Mouse (Mus musculus) spleen, adult 18-20 months (tissue): ENCODE measurements around the gene Zbtb11.
"Not testable (repeated sequence)": the region's sequence is repeated elsewhere in the genome, so short reads cannot be mapped to it uniquely, and the experiment has no call there.

Experiments
- DNase-seq, 2 experiments: peaks; one replicate each; pipeline ENCODE4 v3.0.0; 2022; ENCODE audit warnings: mixed read lengths in 2 of 2

Zbtb11 gene

GRCm38 (mm10) chr16:55973431-55974255 lies at the start of gene Zbtb11:
TSS of gene Zbtb11 (plus strand) at chr16:55973883.
- peak; percentile 98 to 99 for DNase-seq

DNA sequence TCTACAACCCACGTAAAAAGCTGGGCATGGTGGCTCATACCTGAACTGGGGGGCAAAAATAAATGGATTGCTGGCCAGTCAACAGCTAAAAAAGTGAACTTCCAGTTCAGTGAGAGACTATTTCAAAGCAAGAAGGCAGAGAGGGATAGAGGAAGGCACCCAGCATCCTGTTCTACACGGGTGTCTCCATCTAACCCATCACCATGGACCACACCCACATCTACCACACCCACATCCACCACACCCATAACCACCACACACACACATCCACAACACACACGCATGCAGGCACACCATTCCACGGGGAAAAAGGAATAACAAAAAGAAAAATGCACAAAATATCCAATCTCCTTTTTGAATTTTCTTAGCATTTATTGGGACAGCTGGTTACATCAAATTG lies 49.7 kb upstream of the Zbtb11 start:
- DNase-seq: no peak

GRCm38 (mm10) chr16:55933681-55934343 lies 39.9 kb upstream of the Zbtb11 start:
- peak; percentile 40 to 57 for DNase-seq

DNA sequence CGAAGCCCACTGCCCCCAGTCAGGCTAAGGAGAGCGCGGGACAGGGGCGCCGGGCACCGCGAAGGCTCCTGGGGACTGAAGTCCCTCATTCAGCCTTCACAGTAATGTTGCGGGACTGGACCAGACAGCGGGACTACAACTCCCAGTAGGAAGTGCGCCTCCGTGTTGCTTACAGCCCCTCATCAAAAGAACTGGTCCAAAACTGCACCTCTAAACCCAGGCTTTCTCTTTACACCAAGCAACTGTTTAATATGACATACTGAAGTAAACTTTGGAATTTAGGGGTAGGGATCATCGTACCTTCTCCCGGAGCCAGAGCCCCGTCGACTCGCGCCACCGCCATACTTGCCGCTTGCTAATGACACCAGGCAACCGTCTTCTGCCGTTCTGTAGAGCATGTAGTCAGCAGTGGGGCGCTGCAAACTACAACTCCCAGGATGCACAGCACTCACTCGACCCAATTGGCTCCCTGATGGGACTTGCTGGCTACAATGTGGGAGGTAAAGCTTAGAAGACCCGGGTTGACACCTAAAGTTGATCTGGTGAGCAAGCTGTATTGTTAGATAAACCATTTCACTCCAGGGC lies 39.1 kb upstream of the Zbtb11 start, which contains the start of gene Cep97:
Cep97 (minus strand) TSS at position 403 of the 585 bp plus-strand sequence.
- DNase-seq: peak; percentile 83 to 84

GRCm38 (mm10) chr16:55938761-55939160 lies 34.9 kb upstream of the Zbtb11 start:
- DNase-seq: no peak

GRCm38 (mm10) chr16:55939703-55940102 lies 34.0 kb upstream of the Zbtb11 start:
- DNase-seq: no peak

- no peak for DNase-seq
Measured at GRCm38 (mm10) chr16:55940781-55941180, 32.9 kb upstream of the Zbtb11 start.

DNA sequence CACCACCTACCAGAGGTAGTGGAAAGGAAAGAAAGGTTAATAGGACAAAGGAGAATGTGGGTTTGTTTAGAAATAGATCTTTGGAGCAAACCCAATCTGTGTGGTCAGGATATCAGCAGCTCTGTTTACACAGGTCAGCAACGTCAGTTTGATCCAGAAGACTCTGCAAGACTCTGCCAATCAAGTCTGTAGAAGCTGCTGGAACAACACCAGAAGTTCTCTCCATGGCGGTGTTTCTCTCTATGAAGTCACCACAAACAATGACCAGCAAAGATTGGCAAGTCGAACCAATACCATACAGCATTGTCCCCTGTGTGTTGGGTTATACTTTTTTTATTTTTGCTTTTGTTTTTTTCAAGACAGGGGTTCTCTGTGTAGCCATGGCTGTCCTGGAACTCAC lies 26.4 kb upstream of the Zbtb11 start:
- DNase-seq: no peak

- not testable (repeated sequence) for DNase-seq
Measured at GRCm38 (mm10) chr16:55947876-55948410, 25.7 kb upstream of the Zbtb11 start.

- DNase-seq: peak; percentile 72 to 74
Measured at GRCm38 (mm10) chr16:55948963-55949362, 24.7 kb upstream of the Zbtb11 start.

GRCm38 (mm10) chr16:55950462-55950861 lies 23.2 kb upstream of the Zbtb11 start:
- peak in 1 of 2 experiments; percentile 11 for DNase-seq

- DNase-seq: peak in 1 of 2 experiments; percentile 78
Measured at GRCm38 (mm10) chr16:55950946-55951678, 22.6 kb upstream of the Zbtb11 start.

DNA sequence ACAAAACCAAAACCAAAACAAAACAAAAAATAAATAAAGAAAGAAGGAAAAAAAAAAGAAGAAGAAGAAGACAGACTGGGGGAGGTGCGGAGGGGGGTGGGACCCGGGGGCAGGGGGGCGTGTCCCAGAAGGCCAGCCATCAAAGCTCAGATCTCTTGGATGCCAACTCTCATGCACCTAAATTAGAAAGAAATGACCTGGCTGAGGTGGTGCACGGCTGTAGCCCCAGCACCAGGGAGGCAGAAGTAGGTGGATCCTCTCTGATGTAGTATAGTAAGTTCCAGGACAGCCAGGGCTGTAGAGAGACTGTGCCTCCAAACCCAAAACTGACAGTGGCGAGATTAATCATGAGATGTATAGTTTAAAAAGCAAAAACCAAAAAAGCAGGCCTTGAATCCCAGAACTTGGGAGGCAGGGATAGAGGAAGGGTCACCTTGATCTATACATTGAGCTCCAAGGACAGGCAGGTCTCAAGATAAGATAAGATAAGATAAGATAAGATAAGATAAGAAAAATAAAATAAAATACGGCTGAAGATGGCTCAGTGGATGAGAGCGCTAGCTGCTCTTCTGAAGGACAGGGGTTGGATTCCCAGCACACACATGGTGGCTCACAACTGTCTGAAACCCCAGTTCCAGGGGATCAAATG lies 21.9 kb upstream of the Zbtb11 start:
- no peak for DNase-seq

DNA sequence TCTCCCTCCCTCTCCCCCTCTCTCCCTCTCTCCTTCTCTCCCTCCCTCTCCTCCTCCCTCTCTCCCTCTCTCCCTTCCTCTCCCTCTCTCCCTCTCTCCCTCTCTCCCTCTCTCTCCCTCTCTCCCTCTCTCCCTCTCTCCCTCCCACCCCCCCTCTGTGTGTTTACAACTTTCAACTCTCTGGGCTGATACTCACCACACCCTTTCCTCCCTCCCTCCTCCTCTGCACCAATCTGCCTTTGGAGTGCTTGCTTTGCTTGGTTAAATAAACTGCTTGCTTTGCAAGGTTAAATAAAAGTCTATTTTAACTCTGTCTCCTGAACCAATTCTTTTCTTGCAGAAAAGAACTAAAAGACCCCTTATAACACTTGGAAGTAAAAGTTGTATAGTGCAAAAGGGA lies 20.9 kb upstream of the Zbtb11 start:
- no peak for DNase-seq

GRCm38 (mm10) chr16:55954196-55954595 lies 19.5 kb upstream of the Zbtb11 start:
- not testable (repeated sequence) for DNase-seq

GRCm38 (mm10) chr16:55963068-55963467 lies 10.6 kb upstream of the Zbtb11 start:
- not testable (repeated sequence) for DNase-seq

DNA sequence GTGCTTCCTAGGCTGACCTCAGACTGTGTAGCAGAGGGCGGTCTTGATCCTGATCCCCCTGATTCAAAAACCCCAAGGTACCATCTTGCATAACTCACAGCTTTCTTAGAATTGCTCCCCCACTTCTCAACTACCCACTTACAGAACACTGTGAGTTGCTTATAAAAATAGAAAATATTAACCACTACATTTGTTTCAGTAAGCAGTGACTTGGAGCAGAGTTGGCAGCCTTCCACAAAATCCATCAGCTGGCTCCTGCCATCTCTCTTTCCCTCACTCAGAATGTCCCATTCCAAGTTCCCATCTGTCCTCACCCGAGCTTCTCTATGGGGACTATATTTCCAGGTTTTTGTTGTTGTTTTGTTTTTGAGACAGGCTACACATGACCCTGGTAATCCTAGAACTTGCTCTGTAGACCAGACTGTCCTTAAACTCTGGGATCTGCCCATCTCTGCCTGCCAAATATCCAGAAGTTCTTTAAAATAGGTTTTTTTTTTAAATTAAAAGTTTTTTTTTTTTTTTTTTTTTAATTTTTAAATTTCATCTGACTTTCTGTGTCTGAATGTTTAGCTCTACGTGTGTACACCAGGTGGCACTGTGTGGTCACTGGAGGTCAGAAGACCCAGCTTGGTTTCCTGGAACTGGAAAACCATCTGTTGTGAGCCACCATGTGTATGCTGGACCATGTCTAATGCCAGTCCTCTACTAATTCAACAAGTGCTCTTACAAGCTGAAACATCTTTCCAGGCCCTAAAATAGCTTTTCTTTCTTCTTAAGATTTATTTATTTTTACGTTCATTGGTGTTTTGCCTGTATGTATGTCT lies 9.3 kb upstream of the Zbtb11 start:
- DNase-seq: peak in 1 of 2 experiments; percentile 32

DNA sequence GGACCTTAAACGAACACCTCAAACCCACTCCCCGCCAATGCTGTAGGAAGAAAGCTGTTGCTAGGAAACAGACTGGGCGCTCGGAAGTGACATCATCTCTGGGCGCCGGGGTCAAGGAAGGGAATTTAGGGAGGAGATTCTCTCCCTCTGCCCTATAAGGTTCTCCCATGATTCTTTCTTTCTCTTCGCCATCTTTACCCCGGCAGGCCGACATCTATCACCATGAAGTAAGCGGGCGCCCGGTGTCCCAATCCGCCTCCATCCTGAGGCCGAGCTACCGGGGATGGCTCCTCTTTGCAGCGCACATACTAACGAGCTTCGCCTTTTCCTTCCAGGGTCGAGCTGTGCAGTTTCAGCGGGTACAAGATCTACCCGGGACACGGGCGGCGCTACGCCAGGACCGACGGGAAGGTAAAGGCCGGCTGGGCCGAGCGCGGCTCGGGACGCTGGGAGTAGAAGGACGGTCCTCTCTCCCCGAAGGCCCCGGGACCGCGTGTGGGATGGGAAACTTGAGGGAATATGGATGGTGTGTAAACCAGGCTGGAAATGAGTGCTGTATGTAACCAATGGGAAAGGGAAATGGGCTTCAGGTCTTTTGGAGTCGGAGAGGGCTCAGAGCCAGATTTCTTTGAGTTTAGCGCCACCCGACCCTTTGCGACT lies 7.3 kb upstream of the Zbtb11 start, which contains the start of gene Rpl24:
Rpl24 (plus strand) TSS at position 64 of the 660 bp plus-strand sequence.
- peak; percentile 87 to 92 for DNase-seq

GRCm38 (mm10) chr16:55967221-55967620 lies 6.5 kb upstream of the Zbtb11 start:
- no peak for DNase-seq

- DNase-seq: peak in 1 of 2 experiments; percentile 52
Measured at GRCm38 (mm10) chr16:55969147-55969546, 4.5 kb upstream of the Zbtb11 start.
